Mouse (Mus musculus) intestine, postnatal 0 days (tissue): ENCODE data around the gene Vldlr. TPM values are rescaled to one million over a fixed set of nuclear protein-coding genes. Genes with fewer than 3 reads are reported as not detected.
A peak's percentile ranks its signal among the peaks of the same experiment; 100 is the strongest.

ENCODE experiments used
- ATAC-seq: fragments of 200-750 bp; cut with Nextera tagmentation; 2 replicates; pipeline ENCODE4 v1.8.0; 2017; ENCODE audit warnings: mild to moderate bottlenecking, moderate TSS enrichment, moderate library complexity
- H3K27ac ChIP-seq: fragments of 300-500 bp; sonication (generic); 2 replicates; pipeline ENCODE4 v1.5.1; 2014; ENCODE audit warnings: mild to moderate bottlenecking, low read depth, low read length, moderate library complexity
- H3K27me3 ChIP-seq: fragments of 300-500 bp; sonication (generic); replicated peaks from 2 replicates; pipeline ENCODE4 v1.6.1; 2014; ENCODE audit warnings: low read length, mixed read lengths; ENCODE audit not compliant: control insufficient read depth, insufficient read depth
- H3K36me3 ChIP-seq: fragments of 300-500 bp; sonication (generic); 2 replicates; pipeline ENCODE4 v1.6.1; 2014; ENCODE audit warnings: mild to moderate bottlenecking, moderate library complexity; ENCODE audit not compliant: control insufficient read depth, insufficient read depth
- H3K4me1 ChIP-seq: fragments of 300-500 bp; sonication (generic); replicated peaks from 2 replicates; pipeline ENCODE4 v1.6.1; 2014; ENCODE audit warnings: antibody characterized with exemption, low read length, mixed read lengths; ENCODE audit not compliant: control insufficient read depth, insufficient read depth
- H3K4me2 ChIP-seq: fragments of 300-500 bp; sonication (generic); replicated peaks from 2 replicates; pipeline ENCODE4 v1.6.1; 2014; ENCODE audit warnings: low read depth, mild to moderate bottlenecking, moderate library complexity
- H3K4me3 ChIP-seq: fragments of 300-500 bp; sonication (generic); 2 replicates; pipeline ENCODE4 v1.5.1; 2014; ENCODE audit warnings: low read depth, low read length
- H3K9ac ChIP-seq: fragments of 300-500 bp; sonication (generic); 2 replicates; pipeline ENCODE4 v1.6.1; 2014; ENCODE audit warnings: mild to moderate bottlenecking, low read depth, low read length
- H3K9me3 ChIP-seq: fragments of 300-500 bp; sonication (generic); 2 replicates; pipeline ENCODE4 v1.6.1; 2016; ENCODE audit warnings: mixed run types; ENCODE audit not compliant: control insufficient read depth
- CTCF ChIP-seq: sonication (generic); IDR thresholded peaks from 2 replicates; pipeline ENCODE4 v1.5.1; 2016; ENCODE audit warnings: low read depth, mild to moderate bottlenecking, control low read depth, antibody characterized with exemption, moderate library complexity
- WGBS: fragments of 180-500 bp; shearing (Covaris S2); extraction: QIAGEN DNeasy Blood & Tissue Kit; methylation state at CpG from one replicate; pipeline ENCODE4 v1.1.7; 2014; 5-methylcytosine and 5-hydroxymethylcytosine counted together
- polyA plus RNA-seq: library from polyadenylated mRNA; unstranded; fragments of >200 nt; fragmentation: Nextera tagmentation; extraction: Ambion mirVana; gene quantifications from 2 replicates; pipeline ENCODE4 v1.2.1, GENCODE M21; 2015

Gene Vldlr
- polyA plus RNA-seq, 1 experiment from 2014 or later = 2.2 TPM

GRCm38 (mm10) chr19:27226626-27227025, 10.3 kb downstream of the Vldlr start:
- TF ChIP-seq CTCF = no peak
- H3K27me3 ChIP-seq = no peaks in the 10 kb centered on the region
- H3K36me3 ChIP-seq = no peaks in the 10 kb centered on the region
- H3K4me3 ChIP-seq = no peak overlapping the region
- no peak overlapping the region for H3K4me2 ChIP-seq
- no peaks in the 10 kb centered on the region for H3K9me3 ChIP-seq
- H3K27ac ChIP-seq = no peak overlapping the region
- WGBS = 70% methylated on average over 3 of the region's 3 CpGs
- ATAC-seq = no peak
- H3K9ac ChIP-seq = no peak overlapping the region
- no peaks in the 10 kb centered on the region for H3K4me1 ChIP-seq

- no peak for ATAC-seq
- 70% methylated on average over 4 of the region's 4 CpGs for WGBS
- H3K4me2 ChIP-seq = no peak overlapping the region
Observed at GRCm38 (mm10) chr19:27227131-27227530, 10.8 kb downstream of the Vldlr start.

GRCm38 (mm10) chr19:27228254-27228653, 12.0 kb downstream of the Vldlr start:
- H3K4me1 ChIP-seq = no peaks in the 10 kb centered on the region
- WGBS = 65% methylated on average over 1 of the region's 1 CpGs
- no peak for TF ChIP-seq CTCF
- no peak overlapping the region for H3K4me3 ChIP-seq
- no peaks in the 10 kb centered on the region for H3K9me3 ChIP-seq
- no peaks in the 10 kb centered on the region for H3K36me3 ChIP-seq
- H3K9ac ChIP-seq = no peak overlapping the region
- H3K27me3 ChIP-seq = no peaks in the 10 kb centered on the region
- H3K4me2 ChIP-seq = no peak overlapping the region
- ATAC-seq = peak; percentile 33; the same call in 1 of the 2 replicates
- H3K27ac ChIP-seq = no peak overlapping the region

More at GRCm38 (mm10) chr19:27227131-27227530, 10.8 kb downstream of the Vldlr start:
- no peak for TF ChIP-seq CTCF
- Histone ChIP-seq H3K9ac (no peak overlapping the region), H3K27me3 (no peaks in the 10 kb centered on the region), H3K9me3 (no peaks in the 10 kb centered on the region), H3K27ac (no peak overlapping the region), H3K36me3 (no peaks in the 10 kb centered on the region), H3K4me3 (no peak overlapping the region), H3K4me1 (no peaks in the 10 kb centered on the region)

GRCm38 (mm10) chr19:27233386-27233785, 17.1 kb downstream of the Vldlr start:
- Histone ChIP-seq H3K4me2 (no peak overlapping the region), H3K27ac (no peak overlapping the region), H3K9me3 (no peaks in the 10 kb centered on the region), H3K4me1 (no peaks in the 10 kb centered on the region), H3K27me3 (no peaks in the 10 kb centered on the region), H3K9ac (no peak overlapping the region), H3K36me3 (no peaks in the 10 kb centered on the region; the same call in 1 of the 2 replicates), H3K4me3 (no peak overlapping the region)
- no peak for ATAC-seq
- TF ChIP-seq CTCF = no peak
- 81% methylated on average over 2 of the region's 2 CpGs for WGBS

DNA sequence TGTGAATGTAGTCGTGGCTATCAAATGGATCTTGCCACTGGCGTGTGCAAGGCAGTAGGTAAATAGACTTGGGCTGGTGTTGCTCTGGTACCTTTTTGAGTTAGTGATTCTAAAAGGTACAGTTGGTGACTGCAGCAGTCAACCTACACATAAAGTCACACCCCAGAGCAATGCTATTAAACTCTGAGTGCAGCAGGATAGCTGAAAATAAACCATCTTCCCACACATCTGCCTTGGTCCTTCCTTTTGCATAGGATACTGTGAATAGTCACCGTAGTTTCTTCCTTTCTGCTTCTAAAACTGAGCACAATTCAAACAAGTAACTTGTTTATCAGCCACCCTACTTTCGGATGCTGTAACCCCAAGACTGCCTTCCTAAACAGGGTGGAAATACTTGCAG, 23.6 kb downstream of the Vldlr start:
- WGBS = 95% methylated on average over 4 of the region's 4 CpGs
- ATAC-seq = no peak
- no peaks in the 10 kb centered on the region; the same call in 1 of the 2 replicates for H3K36me3 ChIP-seq
- H3K9ac ChIP-seq = no peak overlapping the region
- no peaks in the 10 kb centered on the region for H3K4me1 ChIP-seq
- H3K27me3 ChIP-seq = no peaks in the 10 kb centered on the region
- no peak overlapping the region for H3K4me3 ChIP-seq
- no peak for TF ChIP-seq CTCF
- no peak overlapping the region for H3K4me2 ChIP-seq
- no peak overlapping the region for H3K27ac ChIP-seq
- H3K9me3 ChIP-seq = no peaks in the 10 kb centered on the region

DNA sequence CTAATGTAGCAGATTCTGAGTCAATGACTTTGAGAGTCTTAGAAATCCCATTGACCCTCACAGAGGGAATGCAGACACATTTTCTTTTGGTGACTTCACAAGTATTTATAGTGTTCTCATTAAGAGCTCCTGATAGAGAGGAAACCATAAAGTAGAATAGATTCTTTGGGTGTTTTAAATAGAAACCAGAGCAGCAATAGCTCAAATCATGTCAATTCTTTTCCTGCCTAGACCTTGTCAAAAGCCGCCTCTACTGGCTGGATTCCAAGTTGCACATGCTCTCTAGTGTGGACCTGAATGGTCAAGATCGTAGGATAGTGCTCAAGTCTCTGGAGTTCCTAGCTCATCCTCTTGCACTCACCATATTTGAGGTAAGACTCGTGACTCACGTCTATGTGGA, 27.2 kb downstream of the Vldlr start:
- 80% methylated on average over 4 of the region's 4 CpGs for WGBS
- no peaks in the 10 kb centered on the region for H3K4me1 ChIP-seq
- TF ChIP-seq CTCF = no peak
- no peak overlapping the region for H3K4me2 ChIP-seq
- no peaks in the 10 kb centered on the region for H3K27me3 ChIP-seq
- H3K36me3 ChIP-seq = no peaks in the 10 kb centered on the region
- no peak overlapping the region for H3K9ac ChIP-seq
- no peak overlapping the region for H3K4me3 ChIP-seq
- H3K9me3 ChIP-seq = no peaks in the 10 kb centered on the region
- no peak overlapping the region for H3K27ac ChIP-seq
- ATAC-seq = no peak

DNA sequence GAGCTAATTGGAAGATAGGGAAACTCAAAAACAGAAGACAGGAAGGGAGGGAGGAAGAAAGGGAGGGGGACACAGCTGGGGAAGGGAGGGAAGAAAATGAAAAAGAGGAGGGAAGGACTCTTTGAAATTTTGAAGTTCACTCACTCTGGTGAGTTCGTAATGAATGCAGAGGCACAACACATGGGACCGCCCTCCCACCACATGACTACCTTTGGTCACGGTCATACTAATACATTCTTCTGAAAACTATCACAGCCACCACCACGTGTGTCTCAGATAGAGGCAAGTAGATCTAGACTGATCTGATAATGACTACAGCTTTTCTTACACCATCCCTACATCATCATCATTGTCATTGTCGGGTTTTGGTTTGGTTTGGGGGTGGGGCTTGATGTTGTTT, 38.5 kb downstream of the Vldlr start:
- Histone ChIP-seq H3K4me2 (no peak overlapping the region), H3K9ac (no peak overlapping the region), H3K27me3 (no peaks in the 10 kb centered on the region), H3K4me3 (no peak overlapping the region), H3K9me3 (no peaks in the 10 kb centered on the region), H3K36me3 (no peaks in the 10 kb centered on the region), H3K4me1 (no peaks in the 10 kb centered on the region), H3K27ac (no peak overlapping the region)
- TF ChIP-seq CTCF = no peak
- no peak for ATAC-seq
- 88% methylated on average over 5 of the region's 5 CpGs for WGBS
